Mouse (Mus musculus): ENCODE data around the gene Polr2e. TPM values are rescaled to one million over a fixed set of nuclear protein-coding genes. Genes with fewer than 3 reads are reported as not detected.

The Polr2e gene
- polyA plus RNA-seq (2014; fragmentation: Nextera tagmentation; extraction: Ambion mirVana): 157 and 167 TPM in 2 replicates

- Histone ChIP-seq H3K27me3 (ENCODE audit: control insufficient read depth, insufficient read depth, low read length) (no peaks in the 10 kb centered on the region), H3K9ac (replicated peaks; ENCODE audit: low read length) (peak within 1 kb of the TSS; percentile 74), H3K9me3 (ENCODE audit: control insufficient read depth, low read length) (no peaks in the 10 kb centered on the region), H3K4me2 (ENCODE audit: low read length) (peak within 1 kb of the TSS; percentile 88), H3K4me3 (replicated peaks; ENCODE audit: low read depth, low read length) (peak within 1 kb of the TSS; percentile 85), H3K4me1 (ENCODE audit: control insufficient read depth, insufficient read depth, low read length) (peaks cover 10% of the 10 kb centered on the region), H3K36me3 (ENCODE audit: control insufficient read depth, insufficient read depth, low read length) (peaks cover 39% of the 10 kb centered on the region), H3K27ac (replicated peaks; ENCODE audit: low read depth, low read length) (peak within 1 kb of the TSS; percentile 70)
- DNase-seq: peak; percentile 99
- peak; percentile 97 for ATAC-seq (ENCODE audit: low FRiP score, low TSS enrichment)
- WGBS: under 1% methylated on average over 40 of the region's 40 CpGs
Observed at GRCm38 (mm10) chr10:80039559-80039979, at the start of gene Polr2e. TSS of gene Polr2e (minus strand) at chr10:80039795.

GRCm38 (mm10) chr10:80089146-80089545 lies 49.6 kb upstream of the Polr2e start:
- Histone ChIP-seq H3K9me3 (ENCODE audit: control insufficient read depth, low read length) (no peaks in the 10 kb centered on the region), H3K27me3 (ENCODE audit: control insufficient read depth, insufficient read depth, low read length) (no peaks in the 10 kb centered on the region), H3K36me3 (ENCODE audit: control insufficient read depth, insufficient read depth, low read length) (peaks cover 14% of the 10 kb centered on the region), H3K27ac (replicated peaks; ENCODE audit: low read depth, low read length) (no peak overlapping the region), H3K4me3 (replicated peaks; ENCODE audit: low read depth, low read length) (no peak overlapping the region), H3K4me2 (ENCODE audit: low read length) (no peak overlapping the region), H3K9ac (replicated peaks; ENCODE audit: low read length) (no peak overlapping the region), H3K4me1 (ENCODE audit: control insufficient read depth, insufficient read depth, low read length) (no peaks in the 10 kb centered on the region)
- ATAC-seq (ENCODE audit: low FRiP score, low TSS enrichment) (no peak), DNase-seq (no peak)
- 56% methylated on average over 4 of the region's 4 CpGs for WGBS

GRCm38 (mm10) chr10:80087483-80087882 lies 47.9 kb upstream of the Polr2e start:
- Histone ChIP-seq H3K4me1 (ENCODE audit: control insufficient read depth, insufficient read depth, low read length) (no peaks in the 10 kb centered on the region), H3K27ac (replicated peaks; ENCODE audit: low read depth, low read length) (no peak overlapping the region), H3K4me3 (replicated peaks; ENCODE audit: low read depth, low read length) (no peak overlapping the region), H3K4me2 (ENCODE audit: low read length) (no peak overlapping the region), H3K9ac (replicated peaks; ENCODE audit: low read length) (no peak overlapping the region), H3K27me3 (ENCODE audit: control insufficient read depth, insufficient read depth, low read length) (no peaks in the 10 kb centered on the region), H3K36me3 (ENCODE audit: control insufficient read depth, insufficient read depth, low read length) (peaks cover 30% of the 10 kb centered on the region), H3K9me3 (ENCODE audit: control insufficient read depth, low read length) (no peaks in the 10 kb centered on the region)
- no peak for ATAC-seq (ENCODE audit: low FRiP score, low TSS enrichment)
- no peak for DNase-seq
- WGBS: 94% methylated on average over 8 of the region's 8 CpGs

GRCm38 (mm10) chr10:80086847-80087246 lies 47.3 kb upstream of the Polr2e start:
- H3K27me3 ChIP-seq (ENCODE audit: control insufficient read depth, insufficient read depth, low read length): no peaks in the 10 kb centered on the region
- WGBS: 83% methylated on average over 3 of the region's 3 CpGs
- ATAC-seq (ENCODE audit: low FRiP score, low TSS enrichment): no peak

GRCm38 (mm10) chr10:80084817-80085487 lies 45.4 kb upstream of the Polr2e start:
- Histone ChIP-seq H3K9me3 (ENCODE audit: control insufficient read depth, low read length) (no peaks in the 10 kb centered on the region), H3K9ac (replicated peaks; ENCODE audit: low read length) (no peak overlapping the region), H3K27ac (replicated peaks; ENCODE audit: low read depth, low read length) (no peak overlapping the region), H3K4me1 (ENCODE audit: control insufficient read depth, insufficient read depth, low read length) (no peaks in the 10 kb centered on the region), H3K27me3 (ENCODE audit: control insufficient read depth, insufficient read depth, low read length) (no peaks in the 10 kb centered on the region), H3K4me3 (replicated peaks; ENCODE audit: low read depth, low read length) (no peak overlapping the region), H3K36me3 (ENCODE audit: control insufficient read depth, insufficient read depth, low read length) (peaks cover 54% of the 10 kb centered on the region), H3K4me2 (ENCODE audit: low read length) (no peak overlapping the region)
- ATAC-seq (ENCODE audit: low FRiP score, low TSS enrichment): no peak
- no peak for DNase-seq
- WGBS: 90% methylated on average over 9 of the region's 9 CpGs

More at GRCm38 (mm10) chr10:80086847-80087246, 47.3 kb upstream of the Polr2e start:
- Histone ChIP-seq H3K4me3 (replicated peaks; ENCODE audit: low read depth, low read length) (no peak overlapping the region), H3K9ac (replicated peaks; ENCODE audit: low read length) (no peak overlapping the region), H3K36me3 (ENCODE audit: control insufficient read depth, insufficient read depth, low read length) (peaks cover 36% of the 10 kb centered on the region), H3K4me1 (ENCODE audit: control insufficient read depth, insufficient read depth, low read length) (no peaks in the 10 kb centered on the region), H3K9me3 (ENCODE audit: control insufficient read depth, low read length) (no peaks in the 10 kb centered on the region), H3K27ac (replicated peaks; ENCODE audit: low read depth, low read length) (no peak overlapping the region), H3K4me2 (ENCODE audit: low read length) (no peak overlapping the region)
- DNase-seq: no peak

- H3K9ac ChIP-seq (replicated peaks; ENCODE audit: low read length): no peak overlapping the region
- H3K27me3 ChIP-seq (ENCODE audit: control insufficient read depth, insufficient read depth, low read length): no peaks in the 10 kb centered on the region
- H3K9me3 ChIP-seq (ENCODE audit: control insufficient read depth, low read length): no peaks in the 10 kb centered on the region
- no peak overlapping the region for H3K4me3 ChIP-seq (replicated peaks; ENCODE audit: low read depth, low read length)
- no peaks in the 10 kb centered on the region for H3K4me1 ChIP-seq (ENCODE audit: control insufficient read depth, insufficient read depth, low read length)
- WGBS: 80% methylated on average over 3 of the region's 3 CpGs
- no peak for DNase-seq
- H3K27ac ChIP-seq (replicated peaks; ENCODE audit: low read depth, low read length): no peak overlapping the region
- ATAC-seq (ENCODE audit: low FRiP score, low TSS enrichment): no peak
- H3K36me3 ChIP-seq (ENCODE audit: control insufficient read depth, insufficient read depth, low read length): peaks cover 65% of the 10 kb centered on the region
- H3K4me2 ChIP-seq (ENCODE audit: low read length): no peak overlapping the region
Observed at GRCm38 (mm10) chr10:80081075-80081474, 41.5 kb upstream of the Polr2e start.

- DNase-seq: no peak
- no peaks in the 10 kb centered on the region for H3K4me1 ChIP-seq (ENCODE audit: control insufficient read depth, insufficient read depth, low read length)
- no peaks in the 10 kb centered on the region for H3K9me3 ChIP-seq (ENCODE audit: control insufficient read depth, low read length)
- no peak overlapping the region for H3K9ac ChIP-seq (replicated peaks; ENCODE audit: low read length)
- no peak overlapping the region for H3K27ac ChIP-seq (replicated peaks; ENCODE audit: low read depth, low read length)
- H3K4me2 ChIP-seq (ENCODE audit: low read length): no peak overlapping the region
- no peak overlapping the region for H3K4me3 ChIP-seq (replicated peaks; ENCODE audit: low read depth, low read length)
- H3K27me3 ChIP-seq (ENCODE audit: control insufficient read depth, insufficient read depth, low read length): no peaks in the 10 kb centered on the region
- no peak for ATAC-seq (ENCODE audit: low FRiP score, low TSS enrichment)
- H3K36me3 ChIP-seq (ENCODE audit: control insufficient read depth, insufficient read depth, low read length): peaks cover 65% of the 10 kb centered on the region
- 88% methylated on average over 16 of the region's 16 CpGs for WGBS
Observed at GRCm38 (mm10) chr10:80080396-80081070, 40.9 kb upstream of the Polr2e start.

- H3K36me3 ChIP-seq (ENCODE audit: control insufficient read depth, insufficient read depth, low read length): peaks cover 44% of the 10 kb centered on the region
- H3K9ac ChIP-seq (replicated peaks; ENCODE audit: low read length): no peak overlapping the region
- no peaks in the 10 kb centered on the region for H3K27me3 ChIP-seq (ENCODE audit: control insufficient read depth, insufficient read depth, low read length)
- WGBS: 89% methylated on average over 1 of the region's 1 CpGs
- no peak for ATAC-seq (ENCODE audit: low FRiP score, low TSS enrichment)
- no peaks in the 10 kb centered on the region for H3K4me1 ChIP-seq (ENCODE audit: control insufficient read depth, insufficient read depth, low read length)
- no peak overlapping the region for H3K4me2 ChIP-seq (ENCODE audit: low read length)
- no peak overlapping the region for H3K27ac ChIP-seq (replicated peaks; ENCODE audit: low read depth, low read length)
- no peaks in the 10 kb centered on the region for H3K9me3 ChIP-seq (ENCODE audit: control insufficient read depth, low read length)
- no peak for DNase-seq
- H3K4me3 ChIP-seq (replicated peaks; ENCODE audit: low read depth, low read length): no peak overlapping the region
Observed at GRCm38 (mm10) chr10:80078366-80078765, 38.8 kb upstream of the Polr2e start.

- DNase-seq (no peak), ATAC-seq (ENCODE audit: low FRiP score, low TSS enrichment) (no peak)
- WGBS: 90% methylated on average over 5 of the region's 5 CpGs
- no peaks in the 10 kb centered on the region for H3K27me3 ChIP-seq (ENCODE audit: control insufficient read depth, insufficient read depth, low read length)
- peaks cover 34% of the 10 kb centered on the region for H3K36me3 ChIP-seq (ENCODE audit: control insufficient read depth, insufficient read depth, low read length)
- no peak overlapping the region for H3K4me2 ChIP-seq (ENCODE audit: low read length)
- no peak overlapping the region for H3K27ac ChIP-seq (replicated peaks; ENCODE audit: low read depth, low read length)
- no peaks in the 10 kb centered on the region for H3K4me1 ChIP-seq (ENCODE audit: control insufficient read depth, insufficient read depth, low read length)
- H3K4me3 ChIP-seq (replicated peaks; ENCODE audit: low read depth, low read length): no peak overlapping the region
- no peaks in the 10 kb centered on the region for H3K9me3 ChIP-seq (ENCODE audit: control insufficient read depth, low read length)
- no peak overlapping the region for H3K9ac ChIP-seq (replicated peaks; ENCODE audit: low read length)
Observed at GRCm38 (mm10) chr10:80077312-80077711, 37.7 kb upstream of the Polr2e start.
